Mouse (Mus musculus): ENCODE measurements around the gene 2310039H08Rik.
"Not testable (repeated sequence)": the region's sequence is repeated elsewhere in the genome, so short reads cannot be mapped to it uniquely, and the experiment has no call there.

The 2310039H08Rik gene

DNA sequence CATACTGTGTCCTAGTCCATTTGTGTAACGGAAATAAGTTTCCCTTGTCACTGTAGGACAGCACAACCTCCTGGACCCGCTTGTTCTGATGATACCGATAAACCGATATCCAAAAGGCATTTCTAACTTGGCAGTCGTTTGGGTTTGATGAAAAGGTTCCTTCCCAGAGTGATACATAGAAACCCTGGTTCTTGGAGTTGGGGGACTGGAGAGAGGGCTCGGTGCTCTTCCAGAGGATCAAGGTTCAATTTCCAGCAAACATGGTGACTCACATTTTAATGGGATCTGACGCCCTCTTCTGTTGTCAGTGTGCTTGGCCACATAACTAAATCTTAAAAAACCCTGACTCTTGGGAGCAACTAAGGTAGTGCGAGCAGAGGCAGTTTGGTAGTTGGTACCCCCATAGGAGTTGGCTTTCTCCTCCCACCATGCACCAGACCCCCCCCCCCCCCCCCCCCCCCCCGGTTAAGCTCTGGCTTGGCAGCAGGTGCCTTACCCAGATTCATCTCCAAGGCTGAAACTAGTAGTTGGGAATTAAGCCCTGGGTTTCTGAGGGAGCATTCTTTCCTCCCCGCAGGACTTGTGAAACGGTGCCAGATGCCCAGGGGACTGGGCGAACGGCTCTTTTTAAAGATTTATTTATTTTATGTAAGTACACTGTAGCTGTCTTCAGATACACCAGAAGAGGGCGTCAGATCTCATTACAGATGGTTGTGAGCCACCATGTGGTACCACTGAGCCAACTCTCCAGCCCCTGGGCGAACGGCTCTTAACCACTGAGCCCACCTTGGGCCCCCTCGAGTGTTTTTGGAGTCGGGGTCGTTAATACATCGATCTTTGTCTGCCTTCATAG, 1.1 kb downstream of the 2310039H08Rik start:
- peak; percentile 42 for DNase-seq (ENCODE audit: low read depth, low spot score)
- H3K36me3 ChIP-seq (ENCODE audit: control insufficient read depth, insufficient read depth, low read length, poor library complexity, severe bottlenecking), result peaks cover 8% of the 10 kb centered on the region
- H3K27me3 ChIP-seq (ENCODE audit: control insufficient read depth, insufficient read depth, low read length, poor library complexity, severe bottlenecking), result no peaks in the 10 kb centered on the region

GRCm38 (mm10) chr17:46774131-46774472, 1.7 kb downstream of the 2310039H08Rik start:
- Histone ChIP-seq H3K27me3 (ENCODE audit: control insufficient read depth, insufficient read depth, low read length, poor library complexity, severe bottlenecking) (no peaks in the 10 kb centered on the region), H3K36me3 (ENCODE audit: control insufficient read depth, insufficient read depth, low read length, poor library complexity, severe bottlenecking) (peaks cover 8% of the 10 kb centered on the region)
- DNase-seq (ENCODE audit: low read depth, low spot score), result no peak

DNA sequence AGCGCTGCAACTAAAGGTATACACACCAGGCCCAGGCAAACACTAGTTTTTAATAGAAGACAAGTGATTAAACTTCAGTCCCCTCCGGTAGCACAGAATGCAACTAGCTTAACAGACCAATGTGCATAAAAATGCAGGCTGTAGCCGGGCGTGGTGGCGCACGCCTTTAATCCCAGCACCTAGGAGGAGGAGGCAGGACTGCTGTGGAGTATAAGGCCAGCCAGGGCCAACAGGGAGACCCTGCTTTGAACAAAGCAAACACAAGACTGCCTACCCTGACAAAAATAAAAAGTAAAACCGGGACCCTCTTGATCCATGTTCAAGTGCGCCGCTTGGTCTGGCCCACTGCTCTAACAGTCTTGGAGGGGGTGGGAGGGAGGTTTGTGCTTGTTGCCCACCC, 2.6 kb downstream of the 2310039H08Rik start:
- no peak for DNase-seq (ENCODE audit: low read depth, low spot score)
- Histone ChIP-seq H3K36me3 (ENCODE audit: control insufficient read depth, insufficient read depth, low read length, poor library complexity, severe bottlenecking) (peaks cover 8% of the 10 kb centered on the region), H3K27me3 (ENCODE audit: control insufficient read depth, insufficient read depth, low read length, poor library complexity, severe bottlenecking) (no peaks in the 10 kb centered on the region)

GRCm38 (mm10) chr17:46776087-46776486, 3.7 kb downstream of the 2310039H08Rik start:
- no peak for DNase-seq (ENCODE audit: low read depth, low spot score)
- Histone ChIP-seq H3K36me3 (ENCODE audit: control insufficient read depth, insufficient read depth, low read length, poor library complexity, severe bottlenecking) (peaks cover 11% of the 10 kb centered on the region), H3K27me3 (ENCODE audit: control insufficient read depth, insufficient read depth, low read length, poor library complexity, severe bottlenecking) (no peaks in the 10 kb centered on the region)

DNA sequence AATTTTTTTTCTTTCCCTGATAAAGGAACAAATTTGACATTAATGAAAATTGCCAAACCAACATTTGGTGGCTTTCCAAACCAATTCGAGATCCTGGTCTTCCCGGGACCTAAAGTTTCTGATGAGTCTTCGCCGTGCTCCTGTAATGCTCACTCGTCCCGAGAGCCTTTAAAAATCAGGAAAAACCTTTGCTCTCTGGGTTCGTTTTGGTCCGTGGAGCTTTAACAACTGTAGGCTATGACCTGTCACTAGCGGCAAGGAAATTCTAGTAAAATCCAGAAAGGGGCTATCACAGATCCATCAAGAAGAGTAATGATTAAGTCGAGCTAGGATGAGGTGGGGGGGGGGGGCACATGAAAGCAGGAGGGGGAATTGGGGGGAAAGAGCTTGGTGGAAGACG, 9.4 kb downstream of the 2310039H08Rik start:
- peaks cover 11% of the 10 kb centered on the region for H3K36me3 ChIP-seq (ENCODE audit: control insufficient read depth, insufficient read depth, low read length, poor library complexity, severe bottlenecking)
- no peak for DNase-seq (ENCODE audit: low read depth, low spot score)
- no peaks in the 10 kb centered on the region for H3K27me3 ChIP-seq (ENCODE audit: control insufficient read depth, insufficient read depth, low read length, poor library complexity, severe bottlenecking)

DNA sequence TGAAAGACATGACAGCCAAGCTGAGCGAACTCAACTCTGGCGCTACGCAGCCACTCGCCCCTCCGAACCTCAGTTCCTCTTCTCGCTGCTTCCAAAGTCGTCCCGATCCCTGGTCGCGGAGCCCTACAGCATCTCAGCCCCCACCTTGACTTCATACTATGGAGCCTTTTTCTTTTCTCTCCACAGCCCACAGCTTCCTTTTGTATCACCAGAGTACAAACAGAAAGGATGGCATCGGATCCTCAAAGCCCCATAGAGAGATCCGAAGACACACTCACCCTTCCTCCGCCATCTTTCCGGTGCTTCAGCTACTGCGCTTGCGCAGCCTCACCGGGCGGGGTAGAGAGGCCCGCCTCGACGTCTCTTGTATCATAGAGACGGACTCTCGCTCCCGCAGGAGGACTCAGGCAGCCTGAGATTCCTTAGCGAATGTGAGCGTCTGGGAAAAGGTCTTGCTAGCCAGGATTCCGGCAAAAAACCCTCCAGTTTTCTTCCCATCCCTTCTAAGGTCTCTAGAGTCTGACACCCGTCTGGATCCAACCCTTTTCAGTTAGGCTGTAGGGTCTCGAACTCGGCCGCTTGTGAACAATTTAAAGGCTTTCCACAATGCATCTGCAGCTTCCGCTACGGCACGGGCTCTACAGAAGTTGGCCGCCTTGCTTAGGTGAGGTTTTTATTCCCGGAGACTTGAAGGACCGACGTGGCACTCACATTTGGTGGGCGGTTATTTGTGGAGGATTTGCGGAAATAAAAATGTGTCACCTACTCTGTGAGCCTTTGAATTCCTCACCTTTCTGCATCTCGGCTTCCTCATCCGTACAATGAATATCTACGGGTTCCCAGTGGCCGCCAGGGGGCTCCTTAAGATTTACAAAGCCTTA, 10.1 kb downstream of the 2310039H08Rik start, which contains the start of gene Rpl7l1:
Gene Rpl7l1, minus strand, starts transcription at position 332 of the 881 bp plus-strand sequence.
- Histone ChIP-seq H3K36me3 (ENCODE audit: control insufficient read depth, insufficient read depth, low read length, poor library complexity, severe bottlenecking) (peaks cover 11% of the 10 kb centered on the region), H3K27me3 (ENCODE audit: control insufficient read depth, insufficient read depth, low read length, poor library complexity, severe bottlenecking) (no peaks in the 10 kb centered on the region)
- DNase-seq (ENCODE audit: low read depth, low spot score), result peak; percentile 94

- H3K27me3 ChIP-seq (ENCODE audit: control insufficient read depth, insufficient read depth, low read length, poor library complexity, severe bottlenecking), result no peaks in the 10 kb centered on the region
- H3K36me3 ChIP-seq (ENCODE audit: control insufficient read depth, insufficient read depth, low read length, poor library complexity, severe bottlenecking), result peaks cover 5% of the 10 kb centered on the region
- DNase-seq (ENCODE audit: low read depth, low spot score), result no peak
These were observed 10.8 kb downstream of the 2310039H08Rik start for GRCm38 (mm10) chr17:46783222-46783565.

GRCm38 (mm10) chr17:46786952-46787351, 14.5 kb downstream of the 2310039H08Rik start:
- no peaks in the 10 kb centered on the region for H3K36me3 ChIP-seq (ENCODE audit: control insufficient read depth, insufficient read depth, low read length, poor library complexity, severe bottlenecking)
- no peaks in the 10 kb centered on the region for H3K27me3 ChIP-seq (ENCODE audit: control insufficient read depth, insufficient read depth, low read length, poor library complexity, severe bottlenecking)
- no peak for DNase-seq (ENCODE audit: low read depth, low spot score)

GRCm38 (mm10) chr17:46787974-46788373, 15.5 kb downstream of the 2310039H08Rik start:
- not testable (repeated sequence) for H3K27me3 ChIP-seq (ENCODE audit: control insufficient read depth, insufficient read depth, low read length, poor library complexity, severe bottlenecking); H3K36me3 ChIP-seq (ENCODE audit: control insufficient read depth, insufficient read depth, low read length, poor library complexity, severe bottlenecking); DNase-seq (ENCODE audit: low read depth, low spot score)

- no peak for DNase-seq (ENCODE audit: low read depth, low spot score)
- H3K27me3 ChIP-seq (ENCODE audit: control insufficient read depth, insufficient read depth, low read length, poor library complexity, severe bottlenecking), result no peaks in the 10 kb centered on the region
These were observed 20.5 kb downstream of the 2310039H08Rik start for GRCm38 (mm10) chr17:46792963-46793362.

DNA sequence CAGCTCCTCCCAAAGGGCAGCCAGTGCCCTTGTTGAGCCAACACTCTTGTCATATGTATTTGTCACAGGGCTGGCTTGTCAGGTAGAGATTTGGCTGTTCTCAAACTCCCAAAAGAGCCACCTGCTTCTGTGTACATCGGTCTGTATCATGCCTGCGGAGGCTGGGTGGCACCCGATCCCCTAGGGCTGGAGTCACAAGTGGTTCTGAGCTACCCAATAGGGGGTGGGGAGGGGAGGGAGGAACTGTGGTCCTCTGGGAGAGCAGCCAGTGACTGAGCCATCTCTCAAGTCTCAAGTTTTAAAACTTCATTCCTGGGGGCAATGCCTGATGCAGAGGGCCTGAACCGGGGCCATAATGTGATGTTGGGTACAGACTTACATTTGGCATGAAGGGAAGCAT, 24.3 kb downstream of the 2310039H08Rik start:
- DNase-seq (ENCODE audit: low read depth, low spot score), result no peak
- no peaks in the 10 kb centered on the region; the same call in 1 of the 2 replicates for H3K27me3 ChIP-seq (ENCODE audit: control insufficient read depth, insufficient read depth, low read length, poor library complexity, severe bottlenecking)
- peaks cover 16% of the 10 kb centered on the region for H3K36me3 ChIP-seq (ENCODE audit: control insufficient read depth, insufficient read depth, low read length, poor library complexity, severe bottlenecking)

More at GRCm38 (mm10) chr17:46792963-46793362, 20.5 kb downstream of the 2310039H08Rik start:
- peaks cover 5% of the 10 kb centered on the region; the same call in 1 of the 2 replicates for H3K36me3 ChIP-seq (ENCODE audit: control insufficient read depth, insufficient read depth, low read length, poor library complexity, severe bottlenecking)

DNA sequence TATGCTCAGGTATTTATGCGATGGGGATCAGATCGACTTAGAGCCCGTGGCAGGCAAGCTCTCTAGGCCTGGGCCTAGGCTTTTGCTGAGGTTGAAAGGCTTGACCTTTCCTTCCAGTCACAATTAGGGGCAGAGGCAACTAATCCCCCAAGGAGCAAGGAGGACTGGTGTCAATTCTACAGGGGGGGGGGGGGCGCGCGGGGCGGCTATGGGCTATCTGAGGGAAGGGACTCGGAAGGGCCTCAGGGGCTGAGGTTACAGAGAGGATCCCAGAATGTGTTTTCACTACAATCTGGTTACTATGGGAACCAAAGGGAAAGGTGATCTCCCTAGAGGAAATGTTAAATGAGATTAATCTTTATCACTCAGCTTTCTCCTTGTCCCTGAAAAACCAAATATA, 25.0 kb downstream of the 2310039H08Rik start:
- H3K36me3 ChIP-seq (ENCODE audit: control insufficient read depth, insufficient read depth, low read length, poor library complexity, severe bottlenecking), result peaks cover 16% of the 10 kb centered on the region
- no peak for DNase-seq (ENCODE audit: low read depth, low spot score)
- H3K27me3 ChIP-seq (ENCODE audit: control insufficient read depth, insufficient read depth, low read length, poor library complexity, severe bottlenecking), result no peaks in the 10 kb centered on the region; the same call in 1 of the 2 replicates

DNA sequence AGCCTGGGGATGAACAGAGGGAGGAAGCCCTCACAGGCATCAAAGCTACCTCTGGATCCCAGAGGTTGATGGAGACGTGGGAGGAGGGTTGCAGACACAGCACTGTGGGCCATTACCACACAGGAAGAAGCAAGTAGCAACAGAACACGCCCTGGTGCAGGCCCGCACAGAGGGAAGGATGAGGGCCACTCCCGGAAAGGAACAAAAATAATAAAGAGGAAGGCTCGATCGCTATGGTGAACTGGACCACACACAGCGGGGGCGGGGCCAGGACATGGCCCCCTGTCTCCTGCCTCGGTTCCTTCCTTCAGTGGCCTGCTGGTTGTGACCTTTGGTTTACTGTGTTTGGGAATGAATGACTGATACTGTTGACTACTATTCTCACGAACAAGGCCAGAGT, 27.2 kb downstream of the 2310039H08Rik start:
- no peaks in the 10 kb centered on the region; the same call in 1 of the 2 replicates for H3K27me3 ChIP-seq (ENCODE audit: control insufficient read depth, insufficient read depth, low read length, poor library complexity, severe bottlenecking)
- DNase-seq (ENCODE audit: low read depth, low spot score), result no peak
- peaks cover 17% of the 10 kb centered on the region for H3K36me3 ChIP-seq (ENCODE audit: control insufficient read depth, insufficient read depth, low read length, poor library complexity, severe bottlenecking)

DNA sequence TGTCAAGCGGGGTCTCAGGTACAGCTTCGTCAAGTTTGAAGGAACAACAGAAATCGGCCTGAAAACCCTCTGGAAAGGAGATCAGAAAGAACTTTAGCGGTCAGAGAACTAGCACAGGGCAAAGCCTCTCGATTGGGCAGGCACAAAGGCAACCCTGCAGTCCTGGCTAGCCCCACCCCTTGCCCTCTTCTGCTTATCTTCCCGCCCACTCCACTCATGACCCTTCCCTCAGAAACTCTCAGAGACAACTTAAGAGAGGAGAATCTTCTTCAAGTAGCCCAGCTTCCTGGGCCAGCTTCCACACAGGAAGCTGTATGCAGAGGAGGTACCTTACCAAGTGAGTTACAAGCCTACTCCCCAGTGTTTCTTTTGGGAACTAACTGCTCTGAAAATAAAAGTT, 29.3 kb downstream of the 2310039H08Rik start:
- H3K27me3 ChIP-seq (ENCODE audit: control insufficient read depth, insufficient read depth, low read length, poor library complexity, severe bottlenecking), result no peaks in the 10 kb centered on the region; the same call in 1 of the 2 replicates
- DNase-seq (ENCODE audit: low read depth, low spot score), result no peak
- H3K36me3 ChIP-seq (ENCODE audit: control insufficient read depth, insufficient read depth, low read length, poor library complexity, severe bottlenecking), result peaks cover 21% of the 10 kb centered on the region

DNA sequence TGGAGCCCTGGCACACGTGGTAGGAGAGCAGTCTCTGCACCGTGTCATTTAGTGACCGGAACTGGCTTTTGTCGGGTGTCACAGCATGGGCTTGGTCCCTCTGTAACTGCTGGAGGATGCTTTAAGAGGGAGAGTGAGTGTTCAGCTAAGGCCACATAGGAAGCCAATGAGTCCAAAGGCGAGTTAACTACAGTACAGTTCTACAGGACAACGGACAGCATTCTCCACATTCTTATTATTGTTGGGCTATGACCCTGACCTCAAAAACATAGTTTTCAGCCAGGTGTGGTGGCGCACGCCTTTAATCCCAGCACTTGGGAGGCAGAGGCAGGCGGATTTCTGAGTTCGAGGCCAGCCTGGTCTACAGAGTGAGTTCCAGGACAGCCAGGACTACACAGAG, 35.9 kb downstream of the 2310039H08Rik start:
- no peak for DNase-seq (ENCODE audit: low read depth, low spot score)
- Histone ChIP-seq H3K36me3 (ENCODE audit: control insufficient read depth, insufficient read depth, low read length, poor library complexity, severe bottlenecking) (peaks cover 29% of the 10 kb centered on the region), H3K27me3 (ENCODE audit: control insufficient read depth, insufficient read depth, low read length, poor library complexity, severe bottlenecking) (no peaks in the 10 kb centered on the region)

Data from splenic B cell, adult 2 months (primary cell).